Mouse (Mus musculus) testis, postnatal 14 days (tissue): ENCODE measurements around the gene Zrsr2.

Experiments used
- DNase-seq: peaks from one replicate; pipeline ENCODE4 v3.0.0; 2021; ENCODE audit warnings: low spot score

The Zrsr2 gene

DNA sequence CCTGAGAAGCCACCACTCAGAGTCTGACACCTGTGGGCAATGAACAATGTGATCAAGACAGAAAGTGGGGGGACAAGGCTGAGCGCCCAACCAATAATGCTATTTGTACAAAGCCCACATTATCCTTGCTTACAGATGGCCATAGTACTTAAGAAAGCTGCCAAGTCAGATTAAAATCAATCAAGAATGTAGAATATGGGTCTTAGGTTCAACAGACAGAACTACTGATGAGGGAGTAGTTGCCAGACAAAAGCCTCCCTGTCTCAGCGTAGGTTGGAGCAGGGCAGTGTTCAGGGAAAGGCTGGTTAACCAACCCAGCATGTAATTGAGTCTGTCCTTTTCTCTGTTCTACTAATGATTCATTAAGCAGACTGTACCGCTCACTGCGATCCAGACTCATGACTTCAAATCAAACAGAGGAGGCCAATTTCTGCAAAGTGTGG, 72.9 kb downstream of the Zrsr2 start:
- DNase-seq = no peak
